7 mouse cellular contexts compared by ENCODE assay signal in the genomic region with DNA sequence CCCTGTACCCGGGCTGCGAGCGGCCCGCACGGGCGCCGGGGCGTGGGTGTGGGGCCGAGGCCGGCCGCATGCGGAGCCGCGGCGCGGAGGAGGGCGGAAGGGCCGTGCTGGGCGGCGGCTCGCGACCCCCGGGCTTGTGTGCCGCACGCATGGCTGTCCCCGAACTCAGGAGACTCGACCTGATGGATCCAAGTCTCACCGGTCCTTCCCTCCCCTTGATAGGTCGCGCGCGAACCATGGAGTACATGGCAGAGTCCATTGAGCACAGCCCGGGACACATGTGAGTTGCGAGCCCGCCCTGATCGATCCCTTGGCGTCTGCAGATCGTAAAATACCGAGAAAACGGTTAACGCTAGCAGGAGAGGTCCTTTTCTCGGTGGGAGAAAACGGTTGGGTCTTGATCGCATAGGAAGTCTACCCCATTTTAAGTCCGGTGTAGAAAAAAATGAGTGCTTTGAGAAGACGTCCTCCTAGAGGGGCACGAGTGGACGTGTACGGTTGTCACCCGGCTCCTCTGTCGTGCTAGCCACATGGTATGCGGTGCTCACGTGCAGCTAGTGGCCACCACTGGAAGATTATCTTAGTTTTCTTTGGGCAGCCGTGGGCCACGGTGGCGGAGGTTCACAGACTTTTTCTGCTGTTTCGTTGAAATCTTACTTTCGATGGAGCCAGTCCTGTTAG. TPM values are rescaled to one million over a fixed set of nuclear protein-coding genes. Genes with fewer than 3 reads are reported as not detected.
DNase-seq lines count a peak whose midpoint lies in the region; ATAC-seq and TF ChIP-seq lines count a peak whose summit lies in the region.

No protein-coding gene starts in this region.

- H3K27ac ChIP-seq in bone marrow macrophage, adult 2 months (ENCODE audit: insufficient read depth, low read depth, low read length), result peak overlapping the region; percentile 41
- peak overlapping the region; percentile 88 for H3K27ac ChIP-seq in layer of hippocampus, adult 2 months
- H3K27ac ChIP-seq in lung, embryonic 15.5 days, result peak overlapping the region; percentile 86

- peaks cover 10% of the 10 kb centered on the region for H3K4me1 ChIP-seq in bone marrow macrophage, adult 2 months (ENCODE audit: control insufficient read depth, insufficient read depth, low read length)
- peaks cover 13% of the 10 kb centered on the region for H3K4me1 ChIP-seq in lung, embryonic 15.5 days

- CTCF ChIA-PET in Patski (lab: Charles Lee), result no interaction called here

- TF ChIP-seq POLR2A in bone marrow macrophage, adult 2 months (IDR thresholded peaks at IDR 0.05; ENCODE audit: borderline replicate concordance, low read depth, low read length), result no peak

- peak; percentile 17 for DNase-seq in Patski (ENCODE audit: low read depth, low spot score)
- peak; percentile 23 to 38 for DNase-seq in heart, postnatal 14 days
- DNase-seq in layer of hippocampus, adult 2 months (ENCODE audit: low spot score in 2 of 2), result peak in 1 of 2 experiments; percentile 32
- DNase-seq in retina, embryonic 14.5 days (ENCODE audit: low spot score), result peak; percentile 63

- H3K4me3 ChIP-seq in bone marrow macrophage, adult 2 months (ENCODE audit: insufficient read depth, low read length), result peak overlapping the region; percentile 98
- peak overlapping the region; percentile 83 for H3K4me3 ChIP-seq in layer of hippocampus, adult 2 months
- H3K4me3 ChIP-seq in lung, embryonic 15.5 days, result peak overlapping the region; percentile 73

- peak; percentile 71 for ATAC-seq in Patski
- ATAC-seq in erythroid progenitor cell, adult 5-6 weeks (replicated peaks; ENCODE audit: low FRiP score, poor library complexity, severe bottlenecking), result peak; percentile 76
- ATAC-seq in lung, embryonic 15.5 days (ENCODE audit: borderline replicate concordance, extremely low read depth, low FRiP score, low TSS enrichment), result peak; percentile 80; the same call in 1 of the 2 replicates

- H3K9me3 ChIP-seq in lung, embryonic 15.5 days, result no peaks in the 10 kb centered on the region

- H3K9ac ChIP-seq in lung, embryonic 15.5 days, result peak overlapping the region; percentile 84

- TF ChIP-seq CTCF in Patski (IDR thresholded peaks at IDR 0.05), result no peak
- no peak for TF ChIP-seq CTCF in bone marrow macrophage, adult 2 months (IDR thresholded peaks at IDR 0.05; ENCODE audit: low read depth, low read length)
- TF ChIP-seq CTCF in layer of hippocampus, adult 2 months (conservative IDR thresholded peaks at IDR 0.05), result no peak

- POLR2A ChIA-PET in Patski (lab: Charles Lee), result interaction anchor here (0.6 kb wide), 2 partner anchors 136 to 1142 kb away, joined by 4 to 5 read pairs; no protein-coding TSS in a partner anchor

- in situ Hi-C loops in Patski (cut with MboI; ENCODE audit: low pct_unique_long_range_greater_than_20kb), result loop anchor here (10.0 kb wide), 1 partner anchor 598 kb away; the partner anchor contains the start of gene Kpna4

- peak overlapping the region; percentile 84 for H3K4me2 ChIP-seq in lung, embryonic 15.5 days

- under 1% methylated on average over 58 of the region's 58 CpGs for WGBS in lung, embryonic 15.5 days

- H3K27me3 ChIP-seq in Patski, result no peaks in the 10 kb centered on the region
- no peaks in the 10 kb centered on the region for H3K27me3 ChIP-seq in lung, embryonic 15.5 days

- intact Hi-C loops in heart, postnatal 14 days (cut with DNase I), result no loop called here

- H3K36me3 ChIP-seq in lung, embryonic 15.5 days, result 0 out of 2 replicates have a peak, but pooled peaks cover 3% of the 10 kb centered on the region

RNA-seq across cellular contexts. Expression of gene Nmd3, which starts 0.5 kb away (rescaled TPM):
- 155 TPM for polyA plus RNA-seq in Patski (2021)
- polyA plus RNA-seq in bone marrow macrophage, adult 2 months (2012; ENCODE audit: insufficient read depth, insufficient read length, missing spikeins), result 45.0 and 48.1 TPM in 2 replicates
- total RNA-seq in erythroid progenitor cell, adult 5-6 weeks (2015; ENCODE audit: low replicate concordance), result 22.2 and 43.2 TPM in 2 replicates
- total RNA-seq in erythroid progenitor cell, adult 5-6 weeks (2017; ENCODE audit: low replicate concordance), result 6.7 and 22.3 TPM in 2 replicates
- total RNA-seq in heart, postnatal 14 days (2021), result 10 to 100 TPM; 34.7 to 44.2 TPM
- 10 to 100 TPM; 45.0 to 50.0 TPM for total RNA-seq in layer of hippocampus, adult 2 months (2021)
- polyA plus RNA-seq in lung, embryonic 15.5 days (2015; fragmentation: Nextera tagmentation; extraction: Ambion mirVana), result 139 TPM in 2 replicates
